Mouse (Mus musculus) frontal cortex, postnatal 10 days (tissue): ENCODE results near the gene Gnl1.
"Not testable (repeated sequence)": the region's sequence is repeated elsewhere in the genome, so short reads cannot be mapped to it uniquely, and the experiment has no call there.

Source experiments
- DNase-seq, 2 experiments: peaks; one replicate each; pipeline ENCODE4 v3.0.0; 2022; ENCODE audit warnings: low spot score in 2 of 2, mixed read lengths in 1 of 2

Gnl1 gene

DNA sequence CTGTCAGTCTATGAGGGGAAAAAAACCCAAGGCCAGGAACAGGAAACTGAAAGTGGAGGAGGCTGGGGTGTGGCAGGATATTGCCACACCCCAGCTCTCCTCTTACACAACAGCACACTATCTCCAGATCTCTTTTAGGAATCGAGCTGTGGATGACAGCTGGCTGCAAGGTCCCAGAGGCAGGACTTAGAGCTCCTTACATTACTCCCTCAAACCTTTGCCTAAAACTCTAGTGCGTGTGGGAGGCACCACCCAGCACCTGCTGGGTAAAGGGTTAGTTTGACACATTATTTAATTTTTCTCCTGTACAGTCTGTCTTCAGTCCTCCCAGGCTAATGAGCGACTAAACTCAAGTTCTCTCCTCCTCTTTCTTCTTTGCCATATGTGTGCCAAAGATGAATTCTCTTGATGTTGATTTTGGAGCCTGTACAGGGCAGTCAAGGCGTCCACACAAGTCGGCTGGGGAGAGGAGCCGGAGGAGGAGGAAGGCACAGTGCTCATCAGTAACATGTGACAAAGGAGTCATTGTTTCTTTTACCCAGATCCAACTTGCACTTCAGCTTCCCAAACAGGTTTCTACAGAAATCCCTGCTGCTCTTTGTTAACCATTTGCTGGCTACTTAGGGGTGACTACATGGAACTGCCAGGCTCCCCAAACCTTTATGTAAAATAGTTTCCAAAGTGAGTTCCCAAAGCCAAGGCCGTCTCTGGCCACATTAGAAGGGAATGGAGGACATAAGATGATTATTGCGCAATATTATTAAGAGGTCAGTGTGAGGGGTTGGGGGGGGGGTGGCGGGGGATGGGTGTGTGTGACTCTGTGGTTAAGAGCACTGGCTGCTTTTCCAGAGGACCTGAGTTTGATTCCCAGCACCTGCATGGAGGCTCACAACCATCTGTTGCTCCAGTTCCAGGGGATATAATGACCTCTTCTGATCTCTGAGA, 44.3 kb downstream of the Gnl1 start:
- DNase-seq: no peak

DNA sequence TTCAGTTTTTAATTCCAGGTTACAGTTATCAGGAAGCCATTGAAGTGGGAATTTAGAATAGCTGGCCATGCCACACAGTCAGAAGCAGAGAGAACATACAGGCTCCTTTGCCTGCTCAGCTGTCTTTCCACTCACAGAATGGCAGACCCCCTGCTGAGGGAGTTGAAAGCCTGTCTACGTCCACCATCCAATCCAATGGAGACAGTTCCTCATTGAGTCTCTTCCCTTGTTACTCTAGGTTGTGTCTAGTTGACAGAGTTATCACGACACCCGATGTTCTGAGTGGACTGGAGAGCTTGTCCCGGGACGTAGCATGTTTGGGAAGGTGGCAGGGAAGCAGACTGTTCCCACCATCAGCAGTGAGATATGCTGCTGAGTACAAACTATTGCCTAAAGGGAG, 45.5 kb downstream of the Gnl1 start:
- no peak for DNase-seq

GRCm38 (mm10) chr17:36025901-36026300, 46.2 kb downstream of the Gnl1 start:
- DNase-seq: no peak

GRCm38 (mm10) chr17:36027663-36028062, 48.0 kb downstream of the Gnl1 start:
- DNase-seq: no peak

DNA sequence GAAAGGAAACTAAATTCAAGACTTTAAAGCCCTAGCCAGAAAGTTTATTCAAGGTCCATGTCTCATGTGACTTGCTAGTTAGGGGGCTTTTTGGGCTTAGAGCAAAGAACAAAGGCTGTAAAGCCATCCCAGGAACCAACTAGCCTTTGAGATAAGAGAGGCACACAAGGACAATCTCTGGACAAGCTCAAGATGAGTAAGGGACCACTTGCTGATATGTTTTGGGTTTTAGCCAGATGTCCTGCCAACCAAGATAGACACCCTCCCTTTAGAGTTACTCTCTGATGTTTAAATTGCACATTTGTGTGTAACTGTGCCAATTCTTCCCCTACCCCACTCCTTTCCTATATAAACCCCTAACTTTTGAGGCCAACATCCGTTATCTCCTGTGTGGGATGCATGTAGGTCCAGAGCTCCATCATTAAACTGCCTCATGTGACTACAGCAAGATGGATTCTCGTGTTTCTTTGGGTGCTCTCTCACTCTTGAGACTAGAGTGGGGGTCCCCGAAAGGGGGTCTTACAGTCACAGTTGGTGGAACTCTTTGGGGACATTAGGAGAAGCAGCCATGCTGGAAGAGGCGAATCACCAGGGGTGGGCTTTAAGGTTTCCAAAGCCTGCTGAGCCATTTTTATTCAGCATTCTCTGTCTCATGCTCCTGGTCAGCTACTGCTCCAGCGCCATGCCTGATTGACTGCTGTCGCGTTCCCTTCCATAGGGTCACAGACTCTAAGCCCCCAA, 49.4 kb downstream of the Gnl1 start:
- DNase-seq: no peak

DNA sequence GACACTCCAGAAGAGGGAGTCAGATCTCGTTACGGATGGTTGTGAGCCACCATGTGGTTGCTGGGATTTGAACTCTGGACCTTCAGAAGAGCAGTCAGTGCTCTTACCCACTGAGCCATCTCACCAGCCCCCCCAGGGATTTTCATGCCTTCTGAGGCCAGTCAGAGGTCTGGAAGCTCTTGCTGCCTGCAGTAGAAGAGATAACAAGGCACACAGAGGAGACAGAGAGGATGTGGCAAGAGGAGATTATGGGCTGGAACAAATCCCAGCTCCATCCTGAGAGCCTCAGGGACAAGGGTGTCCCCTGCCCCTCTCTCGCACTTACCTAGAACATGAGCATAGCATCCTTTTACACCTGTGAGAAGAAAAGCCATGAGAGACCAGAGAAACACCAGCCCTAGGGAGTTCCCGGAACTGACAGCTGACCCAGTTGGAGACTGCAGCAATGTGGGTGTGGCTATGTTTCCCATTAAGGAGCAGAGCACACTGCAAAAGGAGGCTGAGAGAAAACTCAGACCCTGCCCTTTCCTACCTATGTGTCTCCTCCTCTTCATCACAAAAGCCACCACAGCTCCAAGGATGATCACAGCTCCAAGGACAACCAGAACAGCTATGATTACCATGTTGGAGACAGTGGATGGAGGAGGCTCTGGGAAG, 50.5 kb downstream of the Gnl1 start:
- not testable (repeated sequence) for DNase-seq

DNA sequence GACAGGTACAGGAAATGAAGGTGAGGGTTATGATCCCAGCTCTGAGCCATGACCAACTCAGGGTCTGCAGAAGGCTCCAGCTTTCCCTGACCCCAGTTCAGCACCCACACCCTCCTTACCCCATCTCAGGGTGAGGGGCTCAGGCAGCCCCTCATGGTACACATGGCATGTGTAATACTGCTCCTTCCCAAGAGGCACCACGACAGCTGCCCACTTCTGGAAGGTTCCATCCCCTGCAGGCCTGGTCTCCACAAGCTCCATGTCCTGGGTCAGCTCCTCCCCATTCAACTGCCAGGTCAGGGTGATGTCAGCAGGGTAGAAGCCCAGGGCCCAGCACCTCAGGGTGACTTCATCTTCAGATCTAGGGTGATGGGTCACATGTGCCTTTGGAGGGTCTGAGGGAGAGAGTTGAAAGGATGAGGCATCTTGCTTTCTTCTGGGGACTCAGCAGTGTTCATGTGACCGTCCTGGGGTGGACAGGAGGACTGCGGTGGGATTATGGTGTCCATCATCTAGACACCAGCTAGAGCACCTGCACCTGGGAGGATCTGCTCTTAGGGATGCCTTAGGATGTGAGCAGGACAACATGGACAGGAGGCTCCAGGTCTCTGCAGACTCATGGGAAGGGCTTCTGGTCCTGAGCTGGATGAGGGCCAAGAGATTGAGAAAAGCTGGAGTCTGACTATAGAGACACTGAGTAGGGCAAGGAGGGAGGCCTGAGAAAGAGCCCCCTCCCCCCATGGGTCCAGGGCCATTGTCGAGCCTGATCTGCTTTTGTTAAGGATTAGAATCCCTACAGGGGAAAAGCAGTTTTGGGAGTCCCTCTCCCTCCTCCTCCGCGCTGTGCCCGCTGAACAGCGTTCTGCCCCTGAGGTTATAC, 51.3 kb downstream of the Gnl1 start:
- DNase-seq: not testable (repeated sequence)

DNA sequence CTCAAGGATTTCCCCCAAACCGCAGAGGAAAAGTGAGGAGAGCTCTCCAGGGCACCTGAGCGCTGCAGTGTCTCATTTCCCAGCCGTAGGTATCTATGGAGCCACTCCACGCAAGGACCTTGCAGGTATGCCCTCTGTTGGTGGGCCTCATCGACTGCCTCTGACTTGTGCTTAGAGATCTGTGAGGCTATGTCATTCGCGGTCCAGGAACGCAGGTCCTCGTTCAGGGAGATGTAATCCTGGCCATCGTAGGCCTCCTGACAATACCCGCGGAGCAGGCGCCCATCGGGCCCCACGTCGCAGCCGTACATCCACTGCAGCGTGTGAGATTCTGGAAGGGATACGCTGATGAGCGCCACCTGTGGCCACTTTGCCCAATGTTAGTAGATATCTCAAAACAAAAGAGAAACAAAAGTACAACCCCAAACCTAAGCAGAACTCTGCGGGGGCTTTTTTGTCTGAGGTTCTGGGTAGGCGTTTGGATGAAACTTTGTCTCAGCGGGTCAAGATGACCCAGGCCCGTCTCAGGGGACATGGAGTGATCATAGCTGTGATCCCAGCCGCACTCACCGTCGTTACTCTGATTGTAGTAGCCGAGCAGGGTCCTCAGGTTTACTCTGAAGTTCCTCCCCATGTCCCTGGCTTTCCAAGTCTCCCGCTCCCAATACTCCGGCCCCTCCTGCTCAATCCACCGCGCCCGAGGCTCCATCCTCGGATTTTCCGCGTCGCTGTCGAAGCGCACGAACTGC, 52.1 kb downstream of the Gnl1 start:
- not testable (repeated sequence) for DNase-seq

- DNase-seq: not testable (repeated sequence)
These were observed 52.8 kb downstream of the Gnl1 start, which contains the start of gene H2-T23 for GRCm38 (mm10) chr17:36032351-36032875. H2-T23 (minus strand) TSS chr17:36032855.

- DNase-seq: not testable (repeated sequence)
These were observed 54.9 kb downstream of the Gnl1 start for GRCm38 (mm10) chr17:36034524-36034923.

GRCm38 (mm10) chr17:36035010-36035638, 55.5 kb downstream of the Gnl1 start:
- not testable (repeated sequence) for DNase-seq

GRCm38 (mm10) chr17:36036126-36036525, 56.5 kb downstream of the Gnl1 start:
- DNase-seq: not testable (repeated sequence)
